Mouse (Mus musculus) cerebellum, adult 2 months (tissue): ENCODE results near the gene Pkn3.

ENCODE experiments used
- CTCF ChIP-seq: fragments of 200-500 bp; IDR thresholded peaks from 2 replicates; pipeline ENCODE4 v1.5.1; 2011; ENCODE audit warnings: low read depth, mild to moderate bottlenecking, control low read depth, low read length, moderate library complexity, borderline replicate concordance; ENCODE audit not compliant: insufficient read depth
- POLR2A ChIP-seq: fragments of 200-500 bp; IDR thresholded peaks from 2 replicates; pipeline ENCODE4 v1.6.1; 2011; ENCODE audit warnings: low read length, control low read depth, borderline replicate concordance; ENCODE audit not compliant: insufficient read depth

GRCm38 (mm10) chr2:30066046-30066901 lies 11.2 kb upstream of the Pkn3 start:
- TF ChIP-seq POLR2A (peak; percentile 68; the same call in 1 of the 2 replicates), CTCF (no peak)
